Comparison of ENCODE assay signal across 9 mouse cellular contexts in the genomic region with DNA sequence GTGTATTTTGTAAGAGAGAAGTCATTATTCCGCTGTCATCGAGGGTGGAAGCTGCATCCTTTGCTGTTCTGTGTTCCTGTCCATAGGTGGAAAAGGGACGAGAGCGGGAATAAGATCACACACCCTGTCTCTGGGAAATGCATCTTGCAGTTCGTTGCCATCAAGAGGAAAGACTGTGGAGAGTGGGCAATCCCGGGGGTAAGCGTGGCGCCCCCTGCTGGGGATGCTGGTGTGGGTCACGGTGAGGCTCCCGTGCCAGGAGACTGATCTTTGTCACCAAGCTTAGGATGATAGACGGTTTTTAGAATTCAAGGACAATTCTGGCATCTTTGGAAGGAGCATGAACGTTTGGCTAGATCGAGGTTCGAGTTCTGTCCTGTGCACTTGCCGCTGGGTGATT. TPM values are rescaled to one million over a fixed set of nuclear protein-coding genes. Genes with fewer than 3 reads are reported as not detected.
A peak's percentile ranks its signal among the peaks of the same experiment; 100 is the strongest.
DNase-seq lines count a peak whose midpoint lies in the region; ATAC-seq and TF ChIP-seq lines count a peak whose summit lies in the region.
"Had no signal": no experiment of that assay in that cellular context is flagged by ENCODE, and none has a peak within 500 bp of the region (broad histone marks: within the 10 kb centered on the region; RNA-seq: fewer than 3 reads in every experiment).

No protein-coding gene starts in this region.

- H3K4me1 ChIP-seq in kidney, adult 2 months (ENCODE audit: control insufficient read depth, insufficient read depth, low read length), result no peaks in the 10 kb centered on the region
- H3K4me1 ChIP-seq in kidney, embryonic 14.5 days (ENCODE audit: control insufficient read depth, insufficient read depth, low read length), result peaks cover 6% of the 10 kb centered on the region; the same call in 1 of the 2 replicates
- no peaks in the 10 kb centered on the region for H3K4me1 ChIP-seq in forebrain, embryonic 13.5 days

- no peak for ATAC-seq in kidney, embryonic 14.5 days (ENCODE audit: low FRiP score, low TSS enrichment)
- ATAC-seq in Patski, result no peak
- no peak for ATAC-seq in forebrain, embryonic 13.5 days

- peaks cover 1% of the 10 kb centered on the region for H3K36me3 ChIP-seq in kidney, adult 2 months (ENCODE audit: control insufficient read depth, insufficient read depth, low read length)
- peaks cover 23% of the 10 kb centered on the region for H3K36me3 ChIP-seq in kidney, embryonic 14.5 days (ENCODE audit: control insufficient read depth, insufficient read depth, low read length)
- H3K36me3 ChIP-seq in forebrain, embryonic 13.5 days (ENCODE audit: poor library complexity, severe bottlenecking), result peaks cover 37% of the 10 kb centered on the region

- H3K27me3 ChIP-seq in kidney, adult 2 months (replicated peaks; ENCODE audit: control insufficient read depth, insufficient read depth, low read length), result no peaks in the 10 kb centered on the region
- H3K27me3 ChIP-seq in kidney, embryonic 14.5 days (ENCODE audit: control insufficient read depth, insufficient read depth, low read length), result no peaks in the 10 kb centered on the region
- no peaks in the 10 kb centered on the region for H3K27me3 ChIP-seq in Patski
- H3K27me3 ChIP-seq in forebrain, embryonic 13.5 days, result no peaks in the 10 kb centered on the region

- no peak overlapping the region for H3K9ac ChIP-seq in kidney, embryonic 14.5 days (ENCODE audit: low read depth, low read length)
- no peak overlapping the region for H3K9ac ChIP-seq in forebrain, embryonic 13.5 days

- no peak overlapping the region for H3K27ac ChIP-seq in kidney, adult 2 months (ENCODE audit: insufficient read depth, low read depth, low read length)
- H3K27ac ChIP-seq in kidney, embryonic 14.5 days (ENCODE audit: low read depth, low read length), result no peak overlapping the region
- no peak overlapping the region for H3K27ac ChIP-seq in forebrain, embryonic 13.5 days

- POLR2A ChIA-PET in Patski (lab: Charles Lee), result no interaction called here

- DNase-seq in kidney, adult 2 months, result peak; percentile 49
- peak; percentile 47 for DNase-seq in CD4-positive helper T cell, adult 2 months (ENCODE audit: low read depth, low spot score)
- no peak for DNase-seq in Patski (ENCODE audit: low read depth, low spot score)
- peak; percentile 71 for DNase-seq in gastrocnemius, postnatal 10 days
- peak; percentile 61 for DNase-seq in lung, postnatal 10 days
- DNase-seq in thymus, adult 18-20 months, result peak; percentile 28 to 32

- no peak for TF ChIP-seq POLR2A in kidney, adult 2 months (IDR thresholded peaks at IDR 0.05; ENCODE audit: low read depth, low read length)

- no peak overlapping the region for H3K4me3 ChIP-seq in kidney, adult 2 months (ENCODE audit: insufficient read depth, low read depth, low read length)
- H3K4me3 ChIP-seq in kidney, embryonic 14.5 days (ENCODE audit: low read length), result no peak overlapping the region
- H3K4me3 ChIP-seq in forebrain, embryonic 13.5 days, result no peak overlapping the region

- no peak overlapping the region for H3K4me2 ChIP-seq in kidney, embryonic 14.5 days (replicated peaks; ENCODE audit: low read depth, low read length)
- no peak overlapping the region for H3K4me2 ChIP-seq in forebrain, embryonic 13.5 days

- CTCF ChIA-PET in Patski (lab: Charles Lee), result interaction anchor here (0.7 to 3.1 kb wide), 6 partner anchors 8 to 62 kb away, joined by 3 to 13 read pairs (median 4); no protein-coding TSS in a partner anchor

- in situ Hi-C loops in Patski (cut with MboI; ENCODE audit: low pct_unique_long_range_greater_than_20kb), result no loop called here

- H3K9me3 ChIP-seq in kidney, embryonic 14.5 days (ENCODE audit: control insufficient read depth, low read length), result no peaks in the 10 kb centered on the region
- H3K9me3 ChIP-seq in forebrain, embryonic 13.5 days (replicated peaks), result no peaks in the 10 kb centered on the region

- WGBS in kidney, adult 2 months, result 70% methylated on average over 15 of the region's 15 CpGs
- 67% methylated on average over 15 of the region's 15 CpGs for WGBS in kidney, embryonic 14.5 days
- 63% methylated on average over 15 of the region's 15 CpGs for WGBS in forebrain, embryonic 13.5 days

- peak; percentile 65 for TF ChIP-seq CTCF in kidney, adult 2 months (conservative IDR thresholded peaks at IDR 0.05; ENCODE audit: insufficient read depth, insufficient read length, low read depth, low read length)
- peak; percentile 60 for TF ChIP-seq CTCF in Patski (IDR thresholded peaks at IDR 0.05)

RNA-seq across cellular contexts. Expression of a gene that starts 11.9 kb away (rescaled TPM):
- 59.7 and 63.8 TPM in 2 replicates for polyA plus RNA-seq in kidney, adult 2 months (2012; rRNA removed)
- 57.5 and 58.1 TPM in 2 replicates for polyA plus RNA-seq in kidney, embryonic 14.5 days (2014; fragmentation: Nextera tagmentation; extraction: Ambion mirVana)
- polyA plus RNA-seq in Patski (2021), result 52.3 TPM
- 10 to 100 TPM; 43.7 to 48.9 TPM for total RNA-seq in gastrocnemius, postnatal 10 days (2021)
- polyA plus RNA-seq in forebrain, embryonic 13.5 days (2015; fragmentation: Nextera tagmentation; extraction: Ambion mirVana), result 50.9 and 53.3 TPM in 2 replicates

RNA-seq across cellular contexts. Expression of a gene that starts 19.4 kb away (rescaled TPM):
- not detected in 2 replicates for polyA plus RNA-seq in kidney, adult 2 months (2012; rRNA removed)
- polyA plus RNA-seq in kidney, embryonic 14.5 days (2014; fragmentation: Nextera tagmentation; extraction: Ambion mirVana), result not detected in 2 replicates
- not detected for polyA plus RNA-seq in Patski (2021)
- total RNA-seq in gastrocnemius, postnatal 10 days (2021), result not detected
- polyA plus RNA-seq in forebrain, embryonic 13.5 days (2015; fragmentation: Nextera tagmentation; extraction: Ambion mirVana), result not detected in 2 replicates
- total RNA-seq: left cerebral cortex, postnatal 14 days had no signal

RNA-seq across cellular contexts. Expression of a gene that starts 36.3 kb away (rescaled TPM):
- 64.4 and 65.2 TPM in 2 replicates for polyA plus RNA-seq in kidney, adult 2 months (2012; rRNA removed)
- 7.3 and 7.9 TPM in 2 replicates for polyA plus RNA-seq in kidney, embryonic 14.5 days (2014; fragmentation: Nextera tagmentation; extraction: Ambion mirVana)
- 14.3 TPM for polyA plus RNA-seq in Patski (2021)
- total RNA-seq in gastrocnemius, postnatal 10 days (2021), result 10 to 100 TPM; 15.4 to 17.7 TPM
- 0.77 and 1.1 TPM in 2 replicates for polyA plus RNA-seq in forebrain, embryonic 13.5 days (2015; fragmentation: Nextera tagmentation; extraction: Ambion mirVana)

RNA-seq across cellular contexts. Expression of a gene that starts 55.5 kb away (rescaled TPM):
- polyA plus RNA-seq in kidney, adult 2 months (2012; rRNA removed), result 31.6 and 36.4 TPM in 2 replicates
- polyA plus RNA-seq in kidney, embryonic 14.5 days (2014; fragmentation: Nextera tagmentation; extraction: Ambion mirVana), result 33.5 and 36.1 TPM in 2 replicates
- polyA plus RNA-seq in Patski (2021), result not detected
- 100 to 1,000 TPM; 231 to 240 TPM for total RNA-seq in gastrocnemius, postnatal 10 days (2021)
- 34.7 and 41.3 TPM in 2 replicates for polyA plus RNA-seq in forebrain, embryonic 13.5 days (2015; fragmentation: Nextera tagmentation; extraction: Ambion mirVana)
